Mouse (Mus musculus): ENCODE data around the gene Rtraf.
"Not testable (repeated sequence)": the region's sequence is repeated elsewhere in the genome, so short reads cannot be mapped to it uniquely, and the experiment has no call there.

Gene Rtraf

DNA sequence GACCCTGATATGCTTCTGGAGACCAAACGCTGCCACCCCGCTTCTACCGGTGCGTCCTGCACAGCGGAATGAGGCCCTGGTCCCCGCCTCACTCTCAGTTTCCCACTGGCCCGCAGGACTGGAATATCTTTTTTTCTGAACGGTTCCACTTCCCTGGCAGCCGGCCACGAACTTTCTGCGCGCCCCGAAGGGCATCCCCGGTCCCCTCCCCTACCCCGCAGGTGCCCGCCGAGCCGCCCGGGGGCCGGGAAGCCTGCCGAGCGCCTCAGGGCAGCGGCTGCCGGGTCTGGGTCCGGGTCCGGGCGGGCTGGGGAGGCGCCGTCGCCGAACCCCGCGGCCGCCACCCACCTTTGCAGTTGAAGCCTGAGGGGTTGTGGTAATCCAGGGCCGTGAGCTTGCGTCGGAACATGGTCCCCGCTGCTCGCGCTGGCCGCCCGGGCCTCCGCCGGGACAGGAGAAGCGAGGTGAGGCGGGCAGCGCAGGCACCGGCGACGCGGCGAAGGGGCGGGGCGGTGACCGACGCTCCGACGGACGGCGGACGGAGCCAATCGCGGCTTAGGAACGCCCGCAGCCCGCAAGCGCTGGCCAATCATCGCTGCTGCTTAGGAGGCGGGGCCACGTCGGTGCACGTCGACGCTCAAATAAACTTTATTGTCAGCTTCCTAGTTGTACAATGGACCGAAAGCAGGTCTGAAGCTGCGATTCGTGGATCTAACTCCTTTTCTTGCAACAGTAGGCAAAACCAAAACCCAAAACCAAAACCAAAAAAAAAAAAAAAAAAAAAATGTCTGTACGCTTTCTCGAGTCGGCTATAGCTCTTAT is at the start of gene Rtraf:
TSS of gene Rtraf (minus strand) at position 504 of the 822 bp plus-strand sequence.
- peak; percentile 85 to 91 for DNase-seq (ENCODE audit: low spot score in 2 of 2)

DNA sequence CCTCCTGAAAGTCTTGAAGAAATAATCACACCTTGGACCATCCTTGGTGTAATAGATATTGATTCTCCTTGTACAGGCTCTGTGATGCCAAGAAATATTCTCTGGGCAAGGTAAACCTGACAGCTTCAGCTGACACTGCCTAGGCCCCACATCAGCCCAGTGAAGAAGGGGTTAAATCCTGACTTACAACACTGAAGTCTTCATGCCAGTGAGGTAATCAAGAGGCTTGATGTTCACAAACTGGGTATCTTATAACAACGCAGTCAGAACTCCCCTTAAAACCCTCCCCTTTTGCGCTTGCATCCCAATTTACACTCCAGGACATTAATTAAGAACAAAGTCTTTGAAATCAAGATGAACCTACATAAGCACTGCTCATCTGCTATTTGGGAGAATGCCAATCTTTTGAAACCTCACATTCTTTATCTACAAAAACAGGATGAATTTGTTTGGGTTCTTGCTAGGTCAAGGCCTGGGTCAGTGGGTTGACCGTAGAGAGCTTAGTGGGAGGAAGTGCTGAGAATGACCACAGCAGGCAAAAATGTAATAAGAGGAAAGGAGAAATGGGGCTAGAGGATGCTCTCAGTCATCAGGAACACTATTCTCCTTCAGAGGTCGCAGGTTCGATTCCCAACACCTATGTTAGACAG is 43.8 kb upstream of the Rtraf start:
- DNase-seq (ENCODE audit: low spot score in 2 of 2): no peak

DNA sequence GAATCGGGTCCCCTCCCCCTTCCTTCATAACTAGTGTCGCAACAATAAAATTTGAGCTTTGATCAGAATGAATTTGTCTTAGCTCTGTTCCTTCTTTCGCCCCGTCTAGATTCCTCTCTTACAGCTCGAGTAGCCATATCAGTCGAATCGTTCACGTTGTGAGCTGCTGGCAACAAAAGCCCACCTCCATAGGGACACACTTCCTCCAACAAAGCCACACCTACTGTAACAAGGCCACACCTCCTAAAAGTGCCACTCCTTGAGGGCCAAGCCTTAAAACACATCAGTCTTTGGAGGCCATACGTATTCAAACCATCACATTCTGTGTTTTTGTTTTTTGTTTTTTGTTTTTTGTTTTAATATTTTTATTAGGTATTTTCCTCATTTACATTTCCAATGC is 41.5 kb upstream of the Rtraf start:
- not testable (repeated sequence) for DNase-seq (ENCODE audit: low spot score in 2 of 2)

DNA sequence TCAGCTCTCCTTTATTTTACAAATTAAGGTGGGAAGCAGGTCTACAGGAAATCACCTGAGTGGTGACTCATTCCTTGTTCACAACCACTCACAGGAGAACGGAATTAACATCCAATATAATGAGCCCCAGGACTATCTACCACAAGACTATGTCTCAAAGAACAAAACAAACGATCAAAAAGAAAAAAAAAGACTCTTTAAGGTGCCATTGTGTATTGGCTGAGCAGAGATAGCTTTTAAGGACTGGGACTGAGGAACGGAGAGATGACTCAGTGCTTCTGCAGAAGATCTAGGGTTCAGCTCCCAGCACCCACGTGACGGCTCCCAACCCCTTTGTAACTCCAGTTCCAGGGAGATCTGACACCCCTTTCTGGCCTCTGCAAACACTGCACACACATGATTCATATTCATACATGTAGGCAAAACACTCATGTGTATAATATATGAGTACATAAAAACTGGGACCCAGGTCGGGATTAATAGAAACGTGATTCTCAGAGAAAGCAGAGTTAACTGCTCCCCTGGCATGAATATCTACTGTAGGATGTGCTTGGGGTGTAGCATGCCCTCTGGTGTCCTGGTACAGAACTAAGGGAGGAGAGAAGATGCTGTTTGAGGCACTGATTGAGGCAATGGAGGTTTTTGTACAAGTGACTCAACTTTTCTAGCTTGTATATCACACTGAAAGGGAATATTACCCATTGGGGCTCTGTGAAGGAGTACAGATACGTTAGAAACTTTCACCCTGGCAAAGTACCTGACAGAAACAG is 37.9 kb upstream of the Rtraf start:
- no peak for DNase-seq (ENCODE audit: low spot score in 2 of 2)

DNA sequence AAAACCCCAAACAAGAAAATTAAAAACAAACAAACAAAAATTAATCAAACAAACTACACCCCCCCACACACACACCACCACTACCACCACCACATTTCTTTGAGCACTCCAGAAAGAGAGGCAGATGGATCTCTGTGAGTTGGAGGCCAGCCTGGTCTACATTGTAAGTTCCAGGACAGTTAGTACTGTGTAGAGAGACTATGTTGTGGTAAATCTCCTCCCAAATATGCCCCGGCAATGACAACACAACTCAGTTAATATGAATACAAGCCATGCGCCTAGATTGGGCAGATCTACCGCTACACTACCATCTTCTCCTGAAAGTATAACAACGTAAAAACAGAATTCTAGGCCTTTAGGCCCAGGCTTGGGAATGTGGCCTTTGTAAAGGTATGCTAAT is 36.7 kb upstream of the Rtraf start:
- no peak for DNase-seq (ENCODE audit: low spot score in 2 of 2)

DNA sequence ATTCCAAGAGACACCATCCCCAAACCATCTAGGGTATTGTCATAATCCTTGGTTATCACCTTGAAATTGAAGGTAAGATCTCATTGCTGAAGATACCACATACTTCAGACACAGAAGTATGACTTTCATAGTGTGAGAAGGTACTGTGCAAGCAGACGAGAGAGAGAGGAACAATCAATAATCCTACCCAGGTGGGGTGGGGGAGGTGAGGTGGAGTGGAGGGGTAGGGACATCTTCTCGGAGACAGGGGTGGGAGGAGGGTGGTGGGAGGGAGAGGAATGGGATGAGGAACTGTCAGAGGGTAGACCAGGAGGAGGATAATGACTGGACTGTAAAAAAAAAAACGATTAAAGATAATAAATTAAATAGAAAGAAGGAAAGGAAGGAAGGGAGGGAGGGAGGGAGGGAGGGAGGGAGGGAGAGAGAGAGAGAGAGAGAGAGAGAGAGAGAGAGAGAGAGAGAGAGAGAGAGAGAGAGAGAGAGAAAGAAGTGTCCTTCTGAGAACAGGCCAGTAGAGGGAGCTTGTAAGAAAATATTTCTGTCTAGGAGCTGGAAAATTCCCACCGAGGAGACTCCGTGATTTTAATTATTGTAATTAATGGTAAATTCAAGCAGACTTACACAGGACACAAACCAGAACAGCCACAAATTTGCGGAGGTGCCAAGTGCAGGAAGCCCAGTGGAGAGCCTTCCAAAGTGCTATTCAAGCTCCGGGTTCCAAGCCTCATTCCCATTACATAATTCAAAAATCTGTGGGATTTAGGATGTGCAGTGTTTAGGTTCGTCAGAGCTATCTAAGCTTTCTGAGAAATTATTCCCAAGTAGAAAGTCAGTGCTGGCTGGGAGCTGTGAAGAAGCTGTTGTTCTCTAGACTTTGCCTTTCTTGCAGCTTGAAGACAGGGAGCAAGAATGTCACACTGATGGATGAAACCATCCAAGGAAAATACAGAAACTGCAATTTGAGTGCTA is 35.5 kb upstream of the Rtraf start:
- DNase-seq (ENCODE audit: low spot score in 2 of 2): no peak

DNA sequence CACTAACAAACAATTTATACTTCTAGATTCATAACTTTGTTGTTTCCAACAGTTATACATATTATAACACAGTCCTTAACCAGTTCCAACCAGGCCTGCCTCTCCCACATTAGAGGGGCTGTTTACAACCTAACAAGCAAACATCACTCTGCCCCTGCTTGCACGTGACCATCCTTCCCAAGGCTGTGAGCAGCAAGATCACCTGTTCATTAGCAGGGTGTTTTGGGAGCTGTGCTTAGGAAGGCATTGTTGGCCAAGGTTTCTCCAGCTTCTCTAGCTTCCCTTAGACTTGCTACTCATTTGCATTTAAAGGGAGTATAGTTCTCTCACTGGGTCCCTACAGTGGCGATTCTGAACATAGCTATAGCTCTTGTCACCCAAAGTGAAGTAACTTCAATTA is 34.7 kb upstream of the Rtraf start:
- DNase-seq (ENCODE audit: low spot score in 2 of 2): no peak

DNA sequence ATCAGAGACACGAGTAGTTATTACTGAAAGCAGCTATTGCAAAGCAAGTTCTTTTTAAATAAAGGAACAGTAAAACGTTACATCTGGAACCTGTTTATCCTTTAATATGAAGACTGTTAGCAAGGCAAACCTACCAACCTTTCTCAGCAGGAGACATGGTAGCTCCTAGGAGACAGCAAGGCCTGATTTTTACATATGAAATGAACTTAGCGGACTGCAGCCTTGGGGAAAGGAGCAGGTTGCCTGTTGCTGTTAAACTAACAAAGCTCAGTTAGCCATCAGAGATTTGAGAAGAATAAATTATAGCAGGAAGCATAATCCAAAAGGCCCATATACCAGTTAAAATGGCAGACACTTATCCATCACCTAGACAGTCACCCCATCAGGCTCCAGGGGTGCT is 29.8 kb upstream of the Rtraf start:
- no peak for DNase-seq (ENCODE audit: low spot score in 2 of 2)

DNA sequence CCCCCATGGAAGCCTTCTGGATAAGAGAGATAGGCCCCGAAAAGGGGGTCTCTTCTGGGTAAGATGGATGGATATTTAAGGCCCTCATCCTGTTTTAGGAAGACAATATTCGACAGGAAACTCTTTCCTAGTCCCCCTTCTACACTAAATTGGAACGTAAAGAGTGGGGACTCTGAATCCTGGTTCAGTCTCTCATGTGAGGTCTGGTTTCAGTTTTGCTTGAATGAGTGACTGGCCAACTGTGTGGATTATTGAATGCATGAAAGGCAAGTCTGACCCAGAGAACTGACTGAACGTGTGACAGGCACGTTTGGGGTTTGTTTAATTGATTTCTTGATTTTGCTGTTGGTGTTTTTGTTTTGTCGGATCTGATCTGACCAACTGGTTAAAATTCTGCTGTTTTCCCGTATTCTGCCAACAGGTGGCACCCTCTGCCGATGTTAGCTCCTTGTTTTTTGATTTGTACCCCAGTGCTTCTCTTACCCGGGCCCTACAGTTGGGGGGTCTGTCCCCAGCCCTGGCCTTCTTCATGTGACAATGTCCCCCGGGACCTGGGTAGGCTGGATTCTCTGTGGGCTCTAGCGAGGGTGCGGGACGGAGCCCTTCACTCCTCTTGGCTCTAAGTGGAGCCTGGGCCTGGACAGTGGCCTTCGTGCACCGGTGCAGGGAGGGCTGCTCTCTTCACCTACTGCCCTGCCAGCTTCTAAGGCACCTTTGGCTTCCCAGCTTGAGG is 16.1 kb upstream of the Rtraf start:
- DNase-seq (ENCODE audit: low spot score in 2 of 2): peak; percentile 36 to 45

DNA sequence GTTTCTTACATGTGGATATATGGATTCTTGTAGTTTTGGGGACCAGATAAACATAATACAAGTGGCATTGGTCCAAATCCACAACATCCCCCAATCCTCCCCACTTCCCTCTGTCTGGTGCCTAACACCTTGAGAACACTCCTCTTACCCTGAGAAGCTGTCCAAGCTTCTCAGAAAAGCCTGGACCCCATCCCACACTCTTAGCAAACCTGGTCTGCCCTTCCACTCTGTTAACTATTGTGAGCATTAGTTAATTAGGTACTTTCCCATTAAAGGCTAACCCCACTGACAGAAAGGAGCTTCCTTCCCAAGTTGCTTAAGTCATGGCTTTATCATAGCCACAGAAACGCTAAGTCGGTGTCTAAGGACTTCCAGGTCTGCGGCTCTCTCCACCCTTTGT is 12.7 kb upstream of the Rtraf start:
- DNase-seq (ENCODE audit: low spot score in 2 of 2): no peak

DNA sequence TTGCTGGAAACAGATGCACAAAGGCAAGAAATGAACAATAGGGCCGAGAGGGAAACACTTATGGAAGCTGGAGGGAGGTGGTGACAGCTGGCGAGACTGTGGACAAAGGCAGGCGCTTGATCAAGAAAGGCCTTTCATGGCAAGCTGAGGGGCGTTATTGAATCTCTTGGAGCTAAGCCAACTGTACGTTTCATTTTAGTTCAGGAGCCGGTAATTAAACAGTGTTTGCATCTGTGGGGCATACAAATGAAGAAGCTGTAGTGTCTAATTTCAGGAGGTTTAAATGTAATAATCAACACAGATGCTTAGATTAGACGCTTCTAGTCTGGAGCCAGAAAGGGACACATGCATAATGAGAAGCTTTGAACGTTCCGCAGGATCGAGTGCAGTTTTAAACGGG is 1.9 kb upstream of the Rtraf start:
- no peak for DNase-seq (ENCODE audit: low spot score in 2 of 2)

DNA sequence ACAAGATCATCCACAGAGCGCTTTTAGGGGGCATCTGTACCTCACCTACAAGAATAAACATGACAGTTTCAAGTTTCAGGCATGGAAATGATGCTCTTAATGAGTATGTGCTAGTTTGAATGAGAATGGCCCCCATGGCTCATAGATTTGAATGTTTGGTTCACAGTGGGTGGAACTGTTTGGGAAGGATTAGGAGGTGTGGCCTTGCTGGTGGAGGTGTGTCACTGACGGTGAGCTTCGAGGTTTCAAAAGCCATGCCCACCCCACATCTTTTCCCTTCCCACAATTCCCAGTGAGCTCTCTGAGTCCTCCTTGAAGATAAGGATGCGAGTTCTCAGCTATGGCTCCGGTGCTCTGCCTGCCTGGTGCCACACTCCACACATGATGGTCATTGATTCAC is 1.9 kb downstream of the Rtraf start:
- no peak for DNase-seq (ENCODE audit: low spot score in 2 of 2)

DNA sequence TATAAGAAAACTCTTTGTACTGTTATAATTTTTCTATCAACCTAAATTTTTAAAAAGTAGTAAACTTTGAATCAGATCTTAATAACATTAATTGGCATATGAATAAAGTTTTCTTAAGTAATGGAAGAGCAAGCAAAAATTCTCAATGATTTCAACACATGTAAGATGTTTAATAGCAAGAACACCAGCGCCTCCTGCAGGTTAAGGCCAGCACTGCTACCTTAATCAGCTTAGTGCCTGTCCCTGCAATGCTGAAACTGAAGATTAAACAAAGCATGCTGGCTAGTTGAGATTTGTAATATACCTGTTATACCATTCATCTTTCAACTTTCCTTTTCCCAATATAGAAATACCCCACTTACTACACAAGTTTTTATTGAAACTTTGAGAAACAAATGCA is 5.7 kb downstream of the Rtraf start:
- DNase-seq (ENCODE audit: low spot score in 2 of 2): peak; percentile 58 to 78

DNA sequence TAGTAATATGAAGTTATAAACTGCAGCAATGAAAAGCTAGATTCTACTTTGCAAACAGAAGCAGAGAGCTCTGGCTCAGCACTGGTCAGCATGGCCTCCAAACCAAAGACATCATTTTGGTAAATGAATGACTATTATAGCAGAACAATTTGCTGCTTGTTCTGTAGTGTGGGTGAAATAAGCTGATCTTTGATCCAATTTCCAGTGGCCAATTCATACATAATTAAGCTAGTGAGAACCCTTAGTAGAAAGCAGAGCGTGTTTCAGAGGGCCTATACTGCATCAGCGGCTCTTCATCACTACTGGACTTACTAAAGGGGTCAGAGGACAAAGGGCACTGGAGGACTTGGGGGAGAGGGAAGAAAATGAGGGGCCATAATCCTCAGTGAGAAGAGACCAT is 10.6 kb downstream of the Rtraf start:
- no peak for DNase-seq (ENCODE audit: low spot score in 2 of 2)

DNA sequence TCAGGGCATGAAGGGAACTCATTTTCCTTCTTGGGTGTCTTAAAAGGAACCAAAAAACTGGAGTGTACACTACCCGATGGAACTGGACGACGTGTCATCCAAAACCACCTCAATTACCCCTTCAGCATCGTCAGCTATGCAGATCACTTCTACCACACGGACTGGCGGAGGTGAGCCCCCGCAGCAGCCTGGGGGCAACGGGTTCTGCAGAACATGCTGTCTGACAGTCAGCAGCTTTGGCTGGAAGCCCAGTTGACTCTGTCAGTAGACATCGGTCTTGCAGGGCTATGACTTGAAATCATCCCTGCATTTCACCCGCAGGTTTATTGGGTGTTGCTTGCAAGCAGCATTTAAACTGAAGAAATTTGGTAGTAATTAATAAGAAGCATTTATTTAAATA is 13.7 kb downstream of the Rtraf start:
- no peak for DNase-seq (ENCODE audit: low spot score in 2 of 2)

DNA sequence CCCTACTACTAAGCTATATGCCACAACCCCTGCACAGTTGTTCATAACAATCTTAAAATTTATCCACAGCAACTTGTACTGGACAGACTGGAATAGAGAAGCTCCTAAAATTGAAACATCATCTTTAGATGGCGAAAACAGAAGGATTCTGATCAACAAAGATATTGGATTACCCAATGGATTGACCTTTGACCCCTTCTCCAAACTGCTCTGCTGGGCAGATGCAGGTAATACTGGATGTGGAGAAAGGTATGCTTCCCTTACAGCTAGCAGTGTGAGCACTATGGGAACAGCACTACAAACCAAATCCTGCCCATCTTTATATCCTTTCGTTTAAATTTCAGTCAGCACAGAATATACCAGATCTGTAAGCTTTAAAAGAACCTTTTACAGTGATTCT is 15.8 kb downstream of the Rtraf start:
- no peak for DNase-seq (ENCODE audit: low spot score in 2 of 2)

DNA sequence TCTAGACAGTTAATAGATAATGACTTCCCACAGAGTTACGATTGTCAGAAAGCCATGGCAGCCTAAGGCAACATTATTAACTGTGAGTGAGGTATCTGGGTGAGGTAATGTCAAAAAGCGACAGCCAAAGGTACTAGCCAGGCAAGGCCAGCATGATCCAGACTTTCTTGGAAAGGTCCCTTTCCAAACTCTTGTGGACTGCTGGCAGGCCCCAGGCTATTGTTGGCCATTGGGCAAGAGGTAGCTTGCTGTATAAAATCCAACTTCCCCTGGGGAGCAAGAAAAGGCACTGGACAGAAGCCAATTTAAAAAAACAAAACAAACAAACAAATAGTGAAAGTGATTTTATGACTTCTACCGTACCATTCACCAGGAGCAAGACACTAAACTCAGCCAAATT is 16.3 kb downstream of the Rtraf start:
- no peak for DNase-seq (ENCODE audit: low spot score in 2 of 2)

DNA sequence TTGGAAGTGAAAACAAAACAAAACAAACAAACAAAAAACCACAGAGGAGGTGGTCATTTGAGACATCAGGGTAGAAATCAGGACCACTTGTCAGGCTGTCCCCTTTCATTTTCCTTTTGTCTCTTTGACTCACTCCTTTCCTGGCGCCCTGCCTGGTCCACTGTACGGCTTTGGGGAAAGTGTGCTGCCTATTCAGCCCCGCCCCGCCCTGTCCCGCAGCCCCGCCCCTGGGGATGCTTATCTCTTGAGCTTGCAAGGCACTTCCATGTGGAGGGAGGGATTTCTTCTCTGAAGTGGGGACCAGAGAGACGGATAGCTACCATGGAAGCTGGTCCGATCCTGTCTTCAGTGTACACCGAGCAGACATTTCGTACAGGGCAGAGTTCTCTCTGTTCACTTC is 20.0 kb downstream of the Rtraf start:
- DNase-seq (ENCODE audit: low spot score in 2 of 2): no peak

DNA sequence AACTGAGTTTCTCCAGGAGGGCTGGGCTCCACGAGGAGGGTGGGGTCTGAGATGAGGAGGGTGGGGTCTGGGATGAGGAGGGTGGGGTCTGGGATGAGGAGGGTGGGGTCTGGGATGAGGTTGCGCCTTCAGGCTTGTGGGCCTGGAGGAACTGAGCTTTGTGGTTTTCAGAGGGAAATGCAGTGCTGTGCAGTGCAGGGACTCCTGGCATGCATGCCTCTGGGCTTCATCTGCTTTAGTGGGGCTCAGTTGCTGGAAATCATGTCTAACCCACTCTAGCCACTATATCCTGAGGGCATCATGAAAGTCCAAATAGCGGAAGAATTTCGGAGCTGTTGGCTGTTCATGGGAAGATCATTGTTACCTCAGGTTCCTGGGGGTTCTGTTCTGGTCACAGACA is 20.4 kb downstream of the Rtraf start:
- no peak for DNase-seq (ENCODE audit: low spot score in 2 of 2)

DNA sequence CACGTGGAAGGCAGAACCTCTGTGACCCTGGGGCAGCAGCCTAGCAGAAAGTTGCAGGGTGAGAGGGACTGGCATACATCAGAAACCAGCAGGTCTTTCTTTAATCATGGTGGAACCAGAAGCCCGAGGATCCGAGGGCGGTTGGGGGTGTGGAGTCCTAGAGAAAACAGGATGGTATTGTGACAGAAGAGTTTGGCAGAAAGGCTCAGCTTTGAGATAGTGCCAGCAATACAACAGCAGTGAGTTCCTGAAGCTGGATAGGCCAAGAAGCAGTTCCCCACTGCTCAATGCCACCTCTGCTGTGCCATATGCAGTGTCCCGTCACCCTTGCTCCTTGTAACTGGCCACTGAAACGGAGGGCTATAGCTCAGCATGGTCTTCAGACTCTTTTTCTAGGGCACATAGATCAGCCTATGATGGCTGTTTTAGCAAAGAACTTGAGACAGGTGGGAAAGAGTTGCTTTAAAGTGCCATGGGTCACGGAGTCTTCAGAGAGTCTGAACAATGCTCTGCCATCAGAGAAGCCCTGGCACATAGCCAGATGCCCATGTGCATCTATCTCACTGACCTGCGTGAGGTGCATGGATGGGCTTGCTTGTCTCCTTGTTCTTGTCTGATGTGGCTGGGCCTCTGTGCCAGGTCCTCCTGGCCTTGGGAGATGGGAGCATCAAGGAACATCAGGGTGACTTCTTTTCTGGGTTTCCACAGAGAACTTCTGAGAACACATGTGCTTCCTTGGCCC is 22.0 kb downstream of the Rtraf start:
- no peak for DNase-seq (ENCODE audit: low spot score in 2 of 2)

Measured in urinary bladder, postnatal 36 days (tissue).